Mouse (Mus musculus) adrenal gland, adult 8-10 months (tissue): ENCODE results near the gene Necab3. TPM values are rescaled to one million over a fixed set of nuclear protein-coding genes. Genes with fewer than 3 reads are reported as not detected.

Experiments
- DNase-seq: peaks from one replicate; pipeline ENCODE4 v3.0.0; 2022
- total RNA-seq, 4 experiments: library from RNA; stranded (reverse); gene quantifications; 2 replicates each; pipeline ENCODE4 v1.2.4; 2022

Necab3 gene
- total RNA-seq, 4 experiments from 2014 or later: 0.41 to 3.1 (median 2.6) TPM

DNA sequence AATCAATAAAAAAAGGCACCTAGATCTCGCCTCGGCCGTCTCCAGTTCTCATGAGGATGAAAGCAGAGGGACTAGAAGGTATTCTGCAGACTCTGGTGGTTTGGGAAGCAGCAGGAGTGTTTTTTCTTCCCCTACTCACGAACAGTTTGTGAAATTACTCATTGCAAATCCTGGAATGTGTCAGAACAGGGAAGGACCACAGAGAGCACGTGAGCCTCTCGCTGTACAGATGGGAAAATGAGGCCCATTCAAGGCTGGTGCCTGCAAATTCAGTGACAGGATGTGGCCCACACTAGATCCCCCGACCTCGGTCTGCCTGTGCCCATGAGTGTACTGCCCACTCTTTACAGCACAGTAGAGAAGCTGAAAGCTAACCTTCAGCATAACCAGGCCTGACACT is 13.3 kb upstream of the Necab3 start:
- DNase-seq: no peak

DNA sequence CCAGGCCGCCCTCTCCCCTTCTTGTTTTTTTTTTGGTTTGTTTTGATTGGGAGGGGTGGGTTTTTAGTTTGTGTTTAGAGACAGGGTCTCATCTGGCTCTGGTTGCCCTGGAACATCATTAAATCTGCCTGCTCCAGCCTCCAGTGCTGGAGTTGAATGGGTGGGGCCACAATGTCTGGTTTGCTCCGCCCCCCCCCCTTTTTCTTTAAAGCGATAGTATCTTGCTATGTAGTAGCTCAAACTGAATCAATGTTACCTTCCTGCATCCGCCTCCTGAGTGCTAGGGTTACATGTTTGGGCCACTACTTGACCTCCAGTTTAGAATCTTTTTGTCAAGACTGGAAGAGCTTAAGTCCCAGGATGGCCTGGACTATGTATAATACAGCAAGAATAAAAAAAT is 12.6 kb upstream of the Necab3 start:
- no peak for DNase-seq

DNA sequence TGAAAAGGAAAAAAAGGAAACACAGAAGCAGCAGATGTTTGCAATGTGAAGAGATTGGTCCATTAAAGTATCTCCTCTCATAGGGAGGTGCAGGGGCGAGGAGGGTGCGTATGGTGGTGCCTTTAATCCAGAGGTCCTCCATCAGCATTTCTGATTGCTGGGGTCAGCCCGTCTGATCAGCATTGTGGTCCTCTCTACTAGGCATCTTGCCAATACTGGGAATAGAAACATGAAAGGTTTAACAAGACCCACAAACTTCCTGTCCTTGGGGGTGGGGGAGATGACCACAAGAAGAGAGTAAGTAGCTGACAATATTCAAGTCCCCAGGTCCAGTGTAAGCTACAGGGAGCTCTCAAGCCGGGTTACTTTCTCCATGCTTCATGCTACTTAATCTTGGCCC is 12.0 kb upstream of the Necab3 start:
- no peak for DNase-seq

DNA sequence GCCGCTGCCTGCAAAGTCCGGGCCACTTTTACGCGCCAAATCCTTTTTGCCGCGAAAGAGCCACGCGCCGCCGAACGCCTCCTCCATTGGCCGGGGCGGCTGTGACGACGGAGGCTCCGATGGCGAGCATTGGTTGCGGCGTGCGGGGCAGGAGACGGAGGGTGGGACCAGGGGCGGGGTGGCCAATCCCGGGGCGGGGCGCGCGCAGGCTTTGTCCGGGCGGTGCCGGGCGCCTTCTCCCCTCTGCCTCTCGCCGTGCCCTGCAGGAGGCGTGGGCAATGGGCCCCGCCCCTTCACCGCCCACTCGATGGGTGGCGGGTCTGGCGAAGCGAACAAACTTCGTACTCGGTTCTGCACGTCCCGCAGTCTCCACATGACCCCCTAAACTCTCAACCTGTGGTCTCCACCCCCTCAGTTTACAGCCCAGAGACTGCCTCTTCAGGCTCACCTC is 11.2 kb upstream of the Necab3 start, which contains the start of gene E2f1:
E2f1 (minus strand) TSS at position 57 of the 451 bp plus-strand sequence.
- DNase-seq: peak; percentile 92

DNA sequence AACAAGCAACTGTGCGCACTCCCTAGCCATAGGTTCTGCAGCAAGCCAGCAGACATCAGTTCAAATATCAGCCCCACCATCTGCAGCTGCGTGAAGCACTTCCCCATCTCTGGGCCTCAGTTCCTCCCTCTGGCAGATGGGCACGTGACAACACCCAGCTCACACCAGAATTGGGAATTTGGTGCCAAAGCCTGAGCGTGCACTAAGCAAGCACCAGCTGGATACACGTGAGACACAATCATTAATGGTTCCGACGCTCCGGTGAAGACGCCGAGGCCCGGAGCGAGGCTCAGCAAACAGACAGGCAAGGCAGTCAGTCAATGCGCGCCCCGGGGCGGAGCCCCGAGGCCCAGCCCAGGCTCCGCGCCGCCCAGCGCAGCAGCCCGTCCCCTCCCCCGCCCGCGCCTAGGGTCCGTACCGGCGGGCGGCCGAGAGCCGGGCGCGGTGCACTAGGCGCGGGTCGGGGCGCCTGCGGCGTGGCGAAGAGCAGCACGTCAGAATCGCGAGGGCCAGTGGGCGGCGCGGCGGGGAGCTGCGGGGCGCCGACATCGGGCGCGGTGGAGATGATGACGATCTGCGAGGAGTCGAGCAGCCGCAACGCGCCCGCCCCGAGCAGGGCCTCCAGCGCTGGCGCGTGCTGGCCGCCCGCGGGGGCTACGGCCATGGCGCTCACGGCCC is 10.5 kb upstream of the Necab3 start:
- peak; percentile 50 for DNase-seq

DNA sequence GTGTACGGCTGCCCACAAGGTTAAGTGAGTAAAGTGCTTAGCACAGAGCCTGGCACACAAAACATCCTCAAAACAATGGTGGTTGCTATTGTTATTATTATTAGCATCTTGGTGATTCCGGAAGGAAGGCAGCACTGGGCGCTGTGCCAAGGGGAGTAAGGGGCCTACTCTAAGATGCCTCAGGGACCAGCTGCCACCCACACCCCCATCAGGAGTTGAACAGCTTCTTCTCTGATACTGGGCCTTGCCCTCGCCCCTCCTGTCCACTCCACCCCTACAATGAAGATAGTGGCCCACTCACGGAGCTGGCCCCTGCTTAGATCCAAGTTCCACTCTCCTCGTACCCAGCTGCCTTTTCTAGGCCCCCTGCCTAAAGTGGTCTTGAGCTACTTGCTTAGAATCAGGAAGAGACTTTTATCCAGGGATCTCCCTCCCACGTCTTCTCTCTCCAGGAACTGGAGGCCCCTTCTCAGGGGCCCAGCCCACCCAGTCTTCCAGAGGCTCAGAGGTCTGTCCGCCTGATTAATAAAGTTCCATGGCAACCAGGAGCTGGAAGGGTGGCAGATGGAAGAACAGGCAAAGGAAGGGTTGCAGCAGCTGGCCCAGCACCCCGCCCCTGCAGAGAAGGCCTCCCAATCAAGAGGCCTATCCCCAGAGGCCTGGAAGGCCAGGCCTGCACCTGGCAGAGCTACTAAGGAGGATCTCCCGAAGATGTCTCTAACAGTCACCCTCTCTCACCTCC is 9.8 kb upstream of the Necab3 start:
- peak; percentile 23 for DNase-seq

DNA sequence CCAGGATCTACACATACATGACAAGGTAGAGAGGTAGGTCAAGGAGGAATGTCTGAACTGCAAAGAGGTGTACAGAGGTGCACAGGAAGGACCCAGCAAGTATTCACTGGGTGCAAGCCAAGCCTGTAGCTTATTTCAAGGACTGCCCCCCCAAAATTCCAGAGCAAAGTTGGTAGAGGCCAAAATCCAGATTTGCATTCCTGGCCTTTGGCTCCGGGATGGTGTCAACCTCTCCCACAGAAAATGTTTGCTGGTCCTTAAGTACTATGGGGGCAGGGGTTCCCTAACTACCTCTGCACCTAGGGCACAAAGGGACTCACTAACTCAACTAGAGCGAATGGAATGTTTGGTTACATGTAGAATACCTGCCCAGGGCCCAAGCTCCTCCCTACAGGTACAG is 9.1 kb upstream of the Necab3 start:
- DNase-seq: no peak

DNA sequence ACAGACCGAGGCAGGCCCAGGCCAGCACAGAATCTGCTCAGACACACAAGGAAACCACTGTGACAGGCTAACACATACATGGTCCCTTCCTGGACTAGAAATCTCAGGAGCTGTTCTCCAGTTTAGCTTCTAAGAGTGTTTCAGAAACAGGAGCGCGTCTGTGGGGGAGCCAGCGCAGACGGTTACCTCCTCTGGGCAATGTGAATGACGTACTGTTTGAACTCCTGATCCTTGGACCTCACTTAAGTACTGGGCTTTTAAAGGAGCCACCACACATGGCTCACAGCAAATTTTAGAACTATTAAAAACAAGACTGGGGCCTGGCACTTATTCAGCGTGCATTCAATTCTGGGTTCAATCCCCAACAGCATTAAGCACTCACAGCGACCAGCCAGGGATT is 8.0 kb upstream of the Necab3 start:
- no peak for DNase-seq

DNA sequence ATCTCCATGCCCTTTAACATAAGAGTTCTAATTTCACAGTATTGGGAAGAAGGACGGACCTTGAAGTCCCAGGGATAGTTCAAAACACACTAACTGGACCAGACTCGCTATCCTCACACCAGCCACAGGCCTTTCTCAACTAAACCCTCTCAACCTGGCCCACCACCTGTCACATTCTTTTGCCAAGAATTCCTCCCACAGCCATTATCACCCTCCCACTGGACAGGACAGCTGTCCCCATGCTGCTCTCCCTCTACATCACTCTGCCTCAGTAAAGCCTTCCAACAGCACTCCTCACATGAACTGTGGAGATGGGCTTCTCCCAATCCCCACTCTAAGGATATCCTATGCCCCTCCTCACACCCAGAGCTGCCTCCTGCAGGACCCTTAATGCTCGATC is 6.9 kb upstream of the Necab3 start:
- no peak for DNase-seq

DNA sequence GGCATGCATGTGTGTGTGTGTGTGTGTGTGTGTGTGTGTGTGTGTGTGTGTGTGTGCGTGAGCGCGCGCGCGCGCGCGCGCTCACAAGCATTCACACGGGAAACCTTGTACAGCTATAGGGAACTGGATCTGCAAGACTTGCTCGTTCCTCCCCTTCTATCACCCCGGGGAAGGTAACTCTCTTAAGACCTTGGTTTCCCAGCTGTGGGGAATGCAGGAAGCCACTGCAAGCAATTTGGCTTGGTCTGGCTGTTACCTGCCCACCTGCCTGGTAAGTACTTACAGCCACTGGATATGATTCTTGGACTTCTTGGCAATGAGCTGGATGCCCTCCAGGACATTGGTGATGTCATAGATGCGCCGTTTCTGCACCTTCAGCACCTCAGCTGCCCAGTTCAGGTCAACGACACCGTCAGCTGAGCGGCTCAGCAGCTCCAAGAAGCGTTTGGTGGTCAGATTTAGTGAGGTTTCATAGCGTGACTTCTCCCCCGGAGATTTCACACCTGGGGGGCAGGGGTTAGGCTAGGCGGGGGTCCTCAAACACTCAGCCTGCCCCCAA is 5.0 kb upstream of the Necab3 start:
- DNase-seq: no peak

DNA sequence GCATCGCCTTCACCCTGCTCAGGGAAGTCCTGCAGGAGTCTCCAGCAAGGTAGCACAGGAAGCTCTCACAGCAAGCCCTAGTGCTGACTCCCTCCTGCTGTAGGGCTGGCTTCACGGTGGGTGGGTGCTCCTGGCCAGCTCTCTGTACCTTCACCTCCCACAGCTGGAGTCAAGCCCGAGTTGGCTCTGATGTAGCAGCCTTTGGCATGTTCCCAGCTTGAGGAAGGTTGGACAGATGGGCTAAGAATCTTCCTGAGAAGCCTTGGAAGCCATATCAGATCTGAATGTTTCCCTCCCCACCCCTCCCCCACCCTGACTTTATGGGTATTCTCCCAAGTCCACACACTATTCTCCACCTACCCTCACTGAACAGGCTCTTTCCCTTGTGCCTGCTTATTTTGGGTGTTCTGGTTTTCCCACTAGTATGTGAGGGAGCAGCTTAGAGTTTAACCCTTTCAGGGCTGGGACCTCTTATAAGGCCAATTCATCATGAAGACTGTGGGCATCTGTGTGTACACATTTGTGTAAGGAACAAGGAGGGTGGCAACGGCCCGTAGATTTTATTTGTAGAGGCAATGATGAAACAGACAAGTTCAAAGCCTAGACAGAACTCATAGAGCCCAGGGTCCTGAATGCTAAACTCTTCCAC is 1.4 kb downstream of the Necab3 start:
- no peak for DNase-seq

DNA sequence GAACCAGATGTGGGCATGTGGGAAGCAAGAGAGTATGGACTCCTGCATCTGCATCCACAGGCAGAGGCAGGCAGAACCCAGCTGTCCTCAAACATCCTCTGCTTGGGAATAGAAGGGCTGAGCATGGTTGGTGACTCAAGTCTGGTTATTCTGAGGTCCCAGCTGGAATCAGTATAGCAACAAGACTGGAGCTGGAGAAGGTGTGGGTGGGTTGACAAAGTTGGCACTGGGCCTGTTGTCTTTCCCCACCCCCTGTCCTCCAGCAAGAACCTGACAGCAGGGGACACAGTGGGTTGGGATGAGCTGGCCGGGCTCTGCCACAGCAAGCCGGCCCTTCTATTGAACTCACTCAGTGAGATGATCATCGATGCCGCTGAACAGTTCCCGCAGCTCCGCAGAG is 3.5 kb downstream of the Necab3 start:
- DNase-seq: no peak

DNA sequence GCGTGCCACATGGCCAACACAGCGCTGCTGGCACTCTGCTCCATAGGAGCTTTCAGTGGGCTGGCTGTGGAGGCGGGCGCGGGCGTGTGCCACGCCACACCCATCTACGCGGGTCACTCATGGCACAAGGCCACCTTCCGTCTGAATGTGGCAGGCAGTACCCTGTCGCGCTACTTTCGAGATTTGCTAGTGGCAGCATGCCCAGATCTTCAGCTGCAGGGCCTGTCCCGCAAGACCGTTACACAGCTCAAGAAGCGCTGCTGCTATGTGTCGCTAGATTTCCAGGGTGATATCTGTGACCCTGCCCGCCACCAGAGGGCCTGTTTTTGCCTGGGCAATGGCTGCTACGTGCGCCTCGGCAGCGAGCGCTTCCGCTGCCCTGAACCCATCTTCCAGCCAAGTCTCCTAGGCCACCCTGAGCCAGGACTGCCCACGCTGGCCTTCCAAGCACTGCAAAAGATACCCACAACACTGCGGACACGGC is 6.2 kb downstream of the Necab3 start:
- peak; percentile 65 for DNase-seq

DNA sequence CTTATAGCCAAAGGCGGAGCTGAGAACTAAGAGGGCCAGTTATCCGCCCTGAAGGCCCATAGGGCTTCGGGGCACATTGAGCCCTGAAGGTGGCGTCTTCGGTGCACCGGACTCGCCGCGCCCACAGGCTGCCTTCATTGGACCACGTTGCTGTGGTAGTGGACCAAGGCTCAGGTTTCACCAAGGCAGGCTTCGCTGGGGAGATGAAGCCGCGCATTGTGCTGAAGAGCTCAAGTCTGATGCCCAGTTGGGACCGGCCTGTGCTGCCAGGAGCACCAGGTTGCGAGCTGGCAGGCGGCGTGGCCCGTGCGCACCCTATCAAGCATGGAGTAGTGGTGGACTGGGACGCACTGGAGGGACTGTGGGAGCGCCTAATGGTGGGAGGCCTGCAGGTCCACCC is 6.8 kb downstream of the Necab3 start:
- DNase-seq: no peak

DNA sequence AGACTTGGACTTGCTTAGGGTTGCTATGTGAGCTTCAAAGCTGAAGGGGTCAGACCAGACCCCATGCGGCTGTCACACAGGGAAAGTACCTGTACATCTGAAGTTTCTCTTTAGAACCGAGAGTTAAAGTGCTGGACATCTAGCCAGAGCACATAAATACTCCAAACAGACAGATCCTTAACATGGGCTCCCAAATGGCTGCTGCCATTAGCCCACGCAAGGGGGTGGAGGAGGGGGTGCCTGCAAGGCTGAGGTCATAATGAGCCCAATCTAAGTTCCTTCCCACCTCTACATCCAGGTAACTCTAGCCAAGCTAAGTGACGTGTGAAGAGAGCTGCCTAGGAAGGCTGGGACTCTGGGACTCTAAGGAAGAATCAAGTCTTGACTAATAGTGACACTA is 7.2 kb downstream of the Necab3 start, which contains the start of gene Actl10:
Actl10 (plus strand) TSS at position 301 of the 400 bp plus-strand sequence.
- DNase-seq: no peak

DNA sequence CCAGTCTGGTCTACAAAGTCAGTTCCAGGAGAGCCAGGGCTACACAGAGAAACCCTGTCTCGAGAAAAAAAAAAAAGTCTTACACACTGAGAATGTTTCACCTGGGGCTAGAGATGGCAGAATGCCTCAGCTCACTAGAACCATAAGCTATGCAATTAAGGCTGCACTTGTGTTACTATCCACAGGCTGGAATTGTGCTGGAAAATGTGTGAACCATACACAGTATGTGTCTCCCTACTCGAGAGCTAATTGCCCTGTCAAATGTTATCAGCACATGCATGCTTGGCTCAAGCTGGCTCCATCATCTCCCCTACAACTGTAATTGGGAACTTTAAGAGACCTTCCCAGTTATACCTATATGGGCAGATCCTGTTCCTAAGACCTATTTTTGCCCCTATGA is 7.8 kb downstream of the Necab3 start:
- DNase-seq: no peak

DNA sequence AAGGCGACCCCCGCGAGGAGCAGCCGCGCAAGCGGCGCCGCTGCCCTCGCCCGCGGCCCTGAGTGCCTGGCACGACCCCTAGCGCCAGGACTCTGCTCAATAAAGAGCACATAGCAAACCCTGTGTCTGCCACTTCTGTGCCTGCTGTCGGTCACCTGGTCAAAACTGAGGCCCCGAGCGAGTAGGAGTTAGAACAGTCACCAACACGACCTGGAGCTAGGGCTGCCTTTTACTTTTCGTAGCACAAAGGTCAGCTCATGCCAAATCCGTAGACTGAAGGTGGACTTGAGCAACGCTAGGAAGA is 8.9 kb downstream of the Necab3 start:
- no peak for DNase-seq

DNA sequence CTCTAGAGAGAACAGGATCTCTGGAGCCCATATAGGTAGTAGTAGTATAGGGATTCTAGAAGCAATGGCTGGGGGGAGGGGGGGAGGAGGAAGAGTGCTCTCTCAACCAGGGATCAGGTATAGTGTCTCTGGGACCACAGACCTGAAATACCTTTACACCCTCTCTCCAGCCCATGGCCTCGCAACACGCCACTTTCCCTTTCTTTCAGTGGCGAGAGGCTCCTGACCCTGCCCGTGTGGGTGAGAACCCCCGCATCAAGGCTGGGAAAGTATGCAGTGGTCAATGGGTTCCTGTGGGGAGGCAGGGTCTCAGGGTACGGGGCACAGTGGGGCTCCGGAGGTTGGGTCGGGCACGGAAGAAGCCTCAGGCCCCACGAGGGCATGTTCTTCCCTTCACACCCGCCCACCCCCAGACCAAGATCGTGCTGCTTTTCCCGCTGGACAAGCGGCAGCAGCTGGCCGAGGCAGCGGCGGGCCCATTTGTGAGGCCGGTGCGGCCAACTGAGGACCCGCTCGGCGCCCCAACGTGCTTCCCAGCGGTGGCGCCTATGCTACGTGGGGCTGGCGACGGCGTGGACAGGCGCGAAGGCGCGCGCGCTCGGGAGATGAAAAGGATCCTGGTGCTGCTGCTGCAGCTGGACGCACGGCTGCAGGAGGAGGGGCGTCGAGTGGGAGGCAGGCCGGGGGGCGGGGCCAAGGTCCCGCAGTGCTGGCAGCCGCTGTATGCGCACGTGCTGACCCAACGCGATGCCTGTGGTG is 9.4 kb downstream of the Necab3 start:
- peak; percentile 64 for DNase-seq

DNA sequence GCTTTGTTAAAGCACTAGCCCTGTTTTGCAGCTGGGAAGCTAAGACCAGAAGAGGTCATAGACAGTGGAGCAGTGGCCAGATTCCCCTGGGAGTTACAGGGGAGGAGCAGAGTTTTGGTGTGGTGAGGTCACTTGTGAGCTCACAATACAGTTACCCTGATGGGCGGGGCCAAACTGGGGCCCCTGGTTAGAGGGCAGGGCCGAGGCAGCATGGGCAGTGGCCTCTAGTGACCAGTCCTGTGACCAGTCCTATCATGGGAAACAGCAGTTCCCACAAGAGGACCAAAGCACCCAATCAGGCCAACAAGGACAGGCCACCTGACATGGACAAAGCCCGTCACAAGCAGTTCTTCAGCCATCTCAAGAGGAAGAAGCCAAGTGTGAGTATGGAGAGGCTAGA is 10.0 kb downstream of the Necab3 start:
- DNase-seq: no peak

DNA sequence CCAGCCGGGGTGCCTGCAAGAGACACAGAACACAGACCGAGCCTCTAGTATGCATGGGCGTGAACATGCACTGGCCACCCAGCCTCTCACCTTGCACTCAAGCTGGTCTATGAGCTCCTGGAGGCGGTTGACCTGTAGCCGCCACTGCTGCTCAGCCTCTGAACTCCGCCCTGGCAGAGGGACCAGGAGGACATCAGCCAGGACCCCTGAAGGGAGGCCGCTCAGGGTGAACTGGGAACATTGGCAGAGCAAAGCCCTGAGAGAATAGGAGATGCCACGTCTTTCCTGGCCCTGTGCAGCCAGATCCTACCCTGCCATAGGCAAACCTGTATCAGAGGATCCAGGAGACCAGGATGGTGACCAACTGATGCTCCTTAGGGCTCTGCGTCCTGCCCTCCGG is 12.0 kb downstream of the Necab3 start, which contains the start of gene 1700003F12Rik:
1700003F12Rik (plus strand) TSS at position 375 of the 400 bp plus-strand sequence.
- DNase-seq: no peak

DNA sequence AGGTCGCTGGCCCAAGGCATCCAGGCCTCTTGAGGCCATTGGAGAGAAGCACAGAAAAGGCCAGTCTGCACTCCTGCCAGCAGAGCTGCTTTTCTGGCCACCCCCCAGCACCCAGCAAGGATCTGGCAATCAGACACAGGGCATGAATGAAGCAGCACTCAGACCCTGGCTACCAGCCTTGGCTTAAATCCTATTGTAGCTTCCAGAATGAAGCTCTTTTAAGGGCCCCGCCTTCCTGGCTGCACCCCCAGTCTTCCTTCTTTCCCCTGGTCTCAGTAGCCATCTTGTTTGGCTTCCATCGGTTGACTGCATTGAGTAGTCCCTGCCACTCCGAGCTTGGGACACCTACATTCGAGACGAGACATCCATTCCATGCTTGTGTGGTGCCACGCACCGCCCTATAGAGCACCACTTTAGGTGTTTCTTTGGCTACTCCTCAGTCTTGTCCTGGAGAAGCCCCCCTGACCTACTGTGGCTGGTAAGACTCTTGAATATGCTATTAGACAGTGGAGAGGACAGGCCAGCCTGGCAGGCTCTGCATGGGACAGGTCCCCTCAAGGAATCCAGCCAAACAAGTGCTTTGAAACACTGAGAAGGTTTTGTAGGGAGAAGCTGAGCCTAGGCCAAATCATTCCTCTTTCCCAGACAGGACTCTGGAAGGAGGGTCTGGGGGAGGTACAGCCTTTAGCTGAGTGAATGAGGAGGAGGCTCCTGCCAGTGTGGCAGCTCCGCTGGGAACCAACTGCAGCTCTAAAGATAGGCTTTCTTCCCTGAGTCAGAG is 14.9 kb downstream of the Necab3 start:
- DNase-seq: no peak

DNA sequence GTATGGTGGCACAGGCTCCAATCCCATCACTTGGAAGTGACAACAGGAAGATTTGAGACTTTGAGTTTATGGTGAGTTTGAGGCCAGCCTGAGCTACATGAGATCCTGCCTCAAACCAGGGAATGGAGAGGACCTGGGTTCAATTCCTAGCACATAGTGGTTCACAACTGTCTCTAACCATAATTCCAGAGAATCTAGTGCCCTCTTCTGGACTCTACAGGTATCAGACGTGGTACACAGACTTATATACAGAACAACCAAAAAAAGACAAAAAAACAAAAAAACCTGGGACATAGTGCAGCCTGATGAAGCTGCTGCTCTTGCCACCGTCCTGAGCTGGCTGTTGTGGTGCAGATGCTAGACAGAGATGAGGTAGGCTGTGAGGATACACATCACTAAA is 17.1 kb downstream of the Necab3 start:
- DNase-seq: no peak
